Mouse (Mus musculus): ENCODE results near the gene Zfp433. TPM values are rescaled to one million over a fixed set of nuclear protein-coding genes. Genes with fewer than 3 reads are reported as not detected.
A peak's percentile ranks its signal among the peaks of the same experiment; 100 is the strongest.
"Not testable (repeated sequence)": the region's sequence is repeated elsewhere in the genome, so short reads cannot be mapped to it uniquely, and the experiment has no call there.

Gene Zfp433
- polyA plus RNA-seq (2012; rRNA removed) (4.9 and 6.6 TPM in 2 replicates), polyA plus RNA-seq (2014; fragmentation: Nextera tagmentation; extraction: Ambion mirVana) (15.0 and 18.0 TPM in 2 replicates)

DNA sequence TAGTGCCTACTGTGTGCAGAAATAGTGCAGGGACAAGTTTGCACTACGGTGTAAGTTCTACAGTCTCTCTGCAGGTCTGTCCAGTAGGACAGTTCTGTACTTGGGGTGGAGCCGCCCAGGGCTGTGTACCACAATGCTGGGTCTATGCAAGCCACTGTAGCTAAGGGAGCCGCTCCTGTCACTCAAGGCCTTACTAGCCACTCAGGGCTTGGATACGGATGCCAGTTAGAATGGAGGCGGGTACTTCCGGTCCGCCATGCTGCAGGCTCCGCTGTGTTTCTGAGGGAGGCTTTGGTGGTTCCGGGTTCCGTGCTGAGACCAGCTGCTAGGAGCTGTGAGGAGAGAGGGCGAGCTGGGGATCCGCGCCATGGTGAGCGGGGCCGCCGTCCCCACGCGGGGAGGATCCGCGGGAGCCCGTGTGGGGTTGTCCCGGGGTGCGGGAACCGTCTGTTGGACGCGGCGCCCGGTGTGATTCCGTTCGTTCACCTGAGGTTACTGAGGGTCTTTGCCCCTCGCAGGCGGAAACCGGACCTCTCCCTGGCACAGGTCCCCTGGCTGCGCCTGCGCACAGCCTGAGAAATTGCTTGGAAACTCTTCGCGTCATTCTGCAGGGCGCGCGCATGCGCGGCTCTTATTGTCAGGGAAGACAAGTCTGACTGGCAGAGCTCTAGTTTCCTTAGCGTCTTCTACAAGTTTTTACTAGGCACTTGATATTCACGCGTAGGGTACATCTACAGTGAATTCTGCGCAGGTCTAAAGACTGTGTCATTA is at the start of gene Zfp433:
TSS of gene Zfp433 (plus strand) at position 295 of the 771 bp plus-strand sequence.
- H3K4me3 ChIP-seq (replicated peaks; ENCODE audit: low read length); H3K27me3 ChIP-seq (ENCODE audit: control insufficient read depth, insufficient read depth, low read length); H3K36me3 ChIP-seq (ENCODE audit: control insufficient read depth, insufficient read depth, low read length); DNase-seq (ENCODE audit: low spot score); H3K4me1 ChIP-seq (ENCODE audit: control insufficient read depth, insufficient read depth, low read length); H3K4me2 ChIP-seq (replicated peaks; ENCODE audit: low read depth, low read length, severe bottlenecking); H3K9ac ChIP-seq (ENCODE audit: low read depth, low read length, severe bottlenecking); H3K9me3 ChIP-seq (ENCODE audit: control insufficient read depth, low read length); H3K27ac ChIP-seq (replicated peaks; ENCODE audit: low read depth, low read length): not testable (repeated sequence)
- WGBS, result no CpG with 5 or more reads among the region's 46 CpGs
- ATAC-seq (ENCODE audit: low FRiP score, low read depth), result peak; percentile 99

- WGBS, result 95% methylated on average over 10 of the region's 10 CpGs
- H3K4me2 ChIP-seq (replicated peaks; ENCODE audit: low read depth, low read length, severe bottlenecking), result no peak overlapping the region
- TF ChIP-seq POLR2A (IDR thresholded peaks at IDR 0.05; ENCODE audit: borderline replicate concordance, extremely low read depth, insufficient read depth, insufficient read length), result no peak
- peaks cover 41% of the 10 kb centered on the region for H3K9me3 ChIP-seq (ENCODE audit: control insufficient read depth, low read length)
- H3K27me3 ChIP-seq (ENCODE audit: control insufficient read depth, insufficient read depth, low read length), result no peaks in the 10 kb centered on the region
- H3K4me1 ChIP-seq (ENCODE audit: control insufficient read depth, insufficient read depth, low read length), result no peaks in the 10 kb centered on the region
- H3K9ac ChIP-seq (ENCODE audit: low read depth, low read length, severe bottlenecking), result no peak overlapping the region
- no peak overlapping the region for H3K4me3 ChIP-seq (replicated peaks; ENCODE audit: low read length)
- H3K27ac ChIP-seq (replicated peaks; ENCODE audit: low read depth, low read length), result no peak overlapping the region
- peaks cover 15% of the 10 kb centered on the region; the same call in 1 of the 2 replicates for H3K36me3 ChIP-seq (ENCODE audit: control insufficient read depth, insufficient read depth, low read length)
- ATAC-seq (ENCODE audit: low FRiP score, low read depth), result no peak
- DNase-seq (ENCODE audit: low spot score), result no peak
Measured at GRCm38 (mm10) chr10:81655178-81655577, 49.4 kb upstream of the Zfp433 start.

DNA sequence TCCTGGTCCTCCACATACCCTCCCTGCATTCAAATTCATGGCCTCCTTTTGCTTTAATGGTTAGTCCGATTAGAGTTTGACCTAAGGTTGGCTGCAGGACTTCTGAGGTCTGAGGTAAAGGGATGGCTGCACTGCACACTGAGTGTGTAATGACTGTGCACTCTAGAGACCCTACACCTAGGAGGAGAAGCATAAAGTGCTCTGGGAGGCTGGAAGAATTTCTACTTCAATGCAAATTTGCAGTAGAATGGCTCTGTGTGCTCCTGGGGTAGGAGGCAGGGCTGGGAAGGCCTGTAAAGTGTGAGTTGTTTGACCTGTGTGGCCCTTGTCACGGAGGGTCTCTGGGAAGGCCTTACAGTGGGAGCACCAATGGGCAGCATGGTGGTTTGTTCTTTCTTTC is 48.5 kb upstream of the Zfp433 start:
- Histone ChIP-seq H3K9me3 (ENCODE audit: control insufficient read depth, low read length) (peaks cover 45% of the 10 kb centered on the region), H3K4me2 (replicated peaks; ENCODE audit: low read depth, low read length, severe bottlenecking) (no peak overlapping the region), H3K36me3 (ENCODE audit: control insufficient read depth, insufficient read depth, low read length) (peaks cover 15% of the 10 kb centered on the region; the same call in 1 of the 2 replicates), H3K27me3 (ENCODE audit: control insufficient read depth, insufficient read depth, low read length) (no peaks in the 10 kb centered on the region), H3K9ac (ENCODE audit: low read depth, low read length, severe bottlenecking) (no peak overlapping the region), H3K27ac (replicated peaks; ENCODE audit: low read depth, low read length) (no peak overlapping the region), H3K4me3 (replicated peaks; ENCODE audit: low read length) (no peak overlapping the region), H3K4me1 (ENCODE audit: control insufficient read depth, insufficient read depth, low read length) (no peaks in the 10 kb centered on the region)
- ATAC-seq (ENCODE audit: low FRiP score, low read depth) (no peak), DNase-seq (ENCODE audit: low spot score) (no peak)
- no peak for TF ChIP-seq POLR2A (IDR thresholded peaks at IDR 0.05; ENCODE audit: borderline replicate concordance, extremely low read depth, insufficient read depth, insufficient read length)
- 96% methylated on average over 2 of the region's 2 CpGs for WGBS

DNA sequence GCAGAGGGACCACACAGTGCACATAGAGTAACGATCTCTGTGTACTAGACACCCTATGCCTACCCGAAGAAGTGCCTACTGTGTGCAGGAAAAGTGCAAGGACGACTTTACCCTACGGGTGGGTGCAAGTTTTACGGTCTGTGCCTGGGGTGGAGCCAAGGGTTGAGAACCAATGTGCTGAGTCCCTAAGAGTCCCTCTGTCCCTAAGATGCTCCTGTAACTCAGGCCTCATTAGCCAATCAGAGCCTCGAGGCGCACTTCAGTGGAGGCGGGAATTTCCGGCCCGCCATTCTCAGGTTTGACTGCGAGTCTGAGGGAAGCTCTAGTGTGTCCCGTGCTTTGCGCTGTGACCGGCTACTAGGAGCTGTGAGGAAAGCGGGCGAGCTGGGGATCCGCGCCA is 17.5 kb upstream of the Zfp433 start:
- H3K27me3 ChIP-seq (ENCODE audit: control insufficient read depth, insufficient read depth, low read length); H3K27ac ChIP-seq (replicated peaks; ENCODE audit: low read depth, low read length); DNase-seq (ENCODE audit: low spot score); H3K9ac ChIP-seq (ENCODE audit: low read depth, low read length, severe bottlenecking); H3K36me3 ChIP-seq (ENCODE audit: control insufficient read depth, insufficient read depth, low read length); H3K9me3 ChIP-seq (ENCODE audit: control insufficient read depth, low read length); ATAC-seq (ENCODE audit: low FRiP score, low read depth); H3K4me1 ChIP-seq (ENCODE audit: control insufficient read depth, insufficient read depth, low read length); H3K4me3 ChIP-seq (replicated peaks; ENCODE audit: low read length); H3K4me2 ChIP-seq (replicated peaks; ENCODE audit: low read depth, low read length, severe bottlenecking): not testable (repeated sequence)
- WGBS, result no CpG with 5 or more reads among the region's 18 CpGs

DNA sequence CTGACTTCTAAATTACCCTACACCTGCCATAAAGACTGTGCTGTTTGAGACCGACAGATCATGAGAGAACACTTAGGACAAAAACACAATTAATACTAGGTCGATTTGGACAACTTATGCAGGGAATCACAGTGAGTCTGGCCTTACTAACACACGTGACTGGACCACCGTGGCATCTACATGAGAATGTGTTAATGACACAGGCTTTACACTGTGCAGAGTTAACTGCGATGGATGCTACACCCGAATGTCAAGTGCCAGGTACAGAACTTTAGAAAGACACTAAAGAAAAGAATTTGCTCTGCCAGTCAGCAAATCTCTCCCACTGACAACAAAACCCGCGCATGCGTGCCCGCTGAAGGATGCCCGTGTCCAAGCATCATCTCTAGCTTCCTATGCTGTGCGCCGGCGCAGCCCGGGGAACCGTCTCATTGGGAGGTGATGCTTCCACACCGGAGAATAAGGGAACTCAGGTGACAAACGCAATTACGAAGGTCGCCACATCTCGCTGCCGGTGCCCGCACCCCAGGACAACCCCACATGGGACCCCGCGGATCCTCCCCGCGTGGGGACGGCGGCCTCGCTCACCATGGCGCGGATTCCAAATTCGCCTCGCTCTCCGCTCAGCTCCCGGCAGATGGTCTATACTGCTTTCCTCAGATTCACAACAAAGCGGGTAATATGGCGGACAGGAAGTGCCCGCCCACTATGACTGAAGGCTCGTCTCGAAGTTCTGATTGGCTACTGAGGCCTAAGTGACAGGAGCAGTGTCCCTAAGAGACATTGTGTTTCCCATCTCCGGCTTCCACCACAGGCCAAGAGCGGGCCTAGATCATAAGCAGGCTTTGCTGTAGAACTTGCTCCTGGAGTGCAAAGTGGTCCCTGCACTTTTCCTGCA is 66.1 kb downstream of the Zfp433 start, which contains the start of gene Gm3055:
TSS of gene Gm3055 (minus strand) at position 656 of the 898 bp plus-strand sequence.
- H3K27me3 ChIP-seq (ENCODE audit: control insufficient read depth, insufficient read depth, low read length); H3K27ac ChIP-seq (replicated peaks; ENCODE audit: low read depth, low read length); H3K36me3 ChIP-seq (ENCODE audit: control insufficient read depth, insufficient read depth, low read length); H3K4me2 ChIP-seq (replicated peaks; ENCODE audit: low read depth, low read length, severe bottlenecking); DNase-seq (ENCODE audit: low spot score); H3K4me3 ChIP-seq (replicated peaks; ENCODE audit: low read length); H3K9me3 ChIP-seq (ENCODE audit: control insufficient read depth, low read length); H3K9ac ChIP-seq (ENCODE audit: low read depth, low read length, severe bottlenecking); H3K4me1 ChIP-seq (ENCODE audit: control insufficient read depth, insufficient read depth, low read length): not testable (repeated sequence)
- WGBS, result no CpG with 5 or more reads among the region's 43 CpGs
- ATAC-seq (ENCODE audit: low FRiP score, low read depth), result peak; percentile 97

- H3K9me3 ChIP-seq (ENCODE audit: control insufficient read depth, low read length); DNase-seq (ENCODE audit: low spot score); H3K4me3 ChIP-seq (replicated peaks; ENCODE audit: low read length); H3K27ac ChIP-seq (replicated peaks; ENCODE audit: low read depth, low read length); H3K36me3 ChIP-seq (ENCODE audit: control insufficient read depth, insufficient read depth, low read length); H3K9ac ChIP-seq (ENCODE audit: low read depth, low read length, severe bottlenecking); H3K4me1 ChIP-seq (ENCODE audit: control insufficient read depth, insufficient read depth, low read length); H3K4me2 ChIP-seq (replicated peaks; ENCODE audit: low read depth, low read length, severe bottlenecking); H3K27me3 ChIP-seq (ENCODE audit: control insufficient read depth, insufficient read depth, low read length): not testable (repeated sequence)
- peak; percentile 14 for ATAC-seq (ENCODE audit: low FRiP score, low read depth)
- WGBS, result no CpG with 5 or more reads among the region's 3 CpGs
Measured at GRCm38 (mm10) chr10:81771404-81771777, 66.8 kb downstream of the Zfp433 start.
